Mouse (Mus musculus) myocyte (in vitro differentiated cells): ENCODE data around the gene Aqp1. TPM values are rescaled to one million over a fixed set of nuclear protein-coding genes. Genes with fewer than 3 reads are reported as not detected.

ENCODE experiments used
- H3K27me3 ChIP-seq: one replicate; pipeline ENCODE4 v1.6.1; 2011; ENCODE audit not compliant: control insufficient read depth, insufficient read depth, insufficient read length
- H3K36me3 ChIP-seq: one replicate; pipeline ENCODE4 v1.6.1; 2011; ENCODE audit not compliant: control insufficient read depth, insufficient read depth
- H3K4me2 ChIP-seq: one replicate; pipeline ENCODE4 v1.6.1; 2011; ENCODE audit warnings: low read depth, control low read depth
- H3K4me3 ChIP-seq: one replicate; pipeline ENCODE4 v1.5.1; 2011; ENCODE audit warnings: mild to moderate bottlenecking, control low read depth, moderate library complexity
- H3K79me2 ChIP-seq: one replicate; pipeline ENCODE4 v1.6.1; 2011; ENCODE audit not compliant: control insufficient read depth, insufficient read depth
- H3ac ChIP-seq: one replicate; pipeline ENCODE4 v1.6.1; 2011; ENCODE audit not compliant: control insufficient read depth, insufficient read length
- CEBPB ChIP-seq: IDR thresholded peaks from 2 replicates; pipeline ENCODE4 v1.6.1; 2011; ENCODE audit warnings: mild to moderate bottlenecking, moderate library complexity; ENCODE audit not compliant: poor library complexity, insufficient read depth, severe bottlenecking
- E2F4 ChIP-seq: IDR thresholded peaks from one replicate; pipeline ENCODE4 v1.6.1; 2011; ENCODE audit warnings: mild to moderate bottlenecking, control low read depth, moderate library complexity; ENCODE audit not compliant: insufficient read depth
- MAX ChIP-seq: IDR thresholded peaks from one replicate; pipeline ENCODE4 v1.6.1; 2011; ENCODE audit warnings: low read depth, mild to moderate bottlenecking, control low read depth
- MYOD1 ChIP-seq, 3 experiments: IDR thresholded peaks; one replicate each; pipeline ENCODE4 v1.6.1; 2011; ENCODE audit warnings: control low read depth in 2 of 3, low read depth in 2 of 3, mild to moderate bottlenecking in 2 of 3, moderate library complexity in 1 of 3; ENCODE audit not compliant: insufficient read length in 2 of 3, control insufficient read depth in 1 of 3
- MYOG ChIP-seq, 3 experiments: IDR thresholded peaks; one replicate each; pipeline ENCODE4 v1.6.1; 2011; ENCODE audit warnings: control low read depth in 2 of 3, low read depth in 2 of 3, mild to moderate bottlenecking in 2 of 3; ENCODE audit not compliant: insufficient read length in 2 of 3, control insufficient read depth in 1 of 3, insufficient read depth in 1 of 3
- POLR2A ChIP-seq: IDR thresholded peaks from one replicate; pipeline ENCODE4 v1.6.1; 2011; ENCODE audit warnings: low read depth, mild to moderate bottlenecking, control low read depth, moderate library complexity; ENCODE audit not compliant: insufficient read length
- POLR2AphosphoS2 ChIP-seq: IDR thresholded peaks from one replicate; pipeline ENCODE4 v1.6.1; 2011; ENCODE audit warnings: low read depth, control low read depth; ENCODE audit not compliant: insufficient read length
- REST ChIP-seq: IDR thresholded peaks from one replicate; pipeline ENCODE4 v1.6.1; 2011; ENCODE audit warnings: mild to moderate bottlenecking, control low read depth, moderate library complexity; ENCODE audit not compliant: insufficient read depth, insufficient read length
- SRF ChIP-seq: IDR thresholded peaks from one replicate; pipeline ENCODE4 v1.6.1; 2011; ENCODE audit warnings: low read depth; ENCODE audit not compliant: control insufficient read depth, insufficient read length
- TCF12 ChIP-seq: IDR thresholded peaks from one replicate; pipeline ENCODE4 v1.6.1; 2011; ENCODE audit warnings: mild to moderate bottlenecking, control low read depth; ENCODE audit not compliant: poor library complexity, insufficient read depth, severe bottlenecking
- TCF3 ChIP-seq: IDR thresholded peaks from one replicate; pipeline ENCODE4 v1.6.1; 2011; ENCODE audit warnings: low read depth, control low read depth; ENCODE audit not compliant: insufficient read length
- USF1 ChIP-seq: IDR thresholded peaks from one replicate; pipeline ENCODE4 v1.6.1; 2011; ENCODE audit warnings: low read depth, mild to moderate bottlenecking, control low read depth, moderate library complexity
- polyA plus RNA-seq: library from polyadenylated mRNA; unstranded; fragments of >200 nt; fragmentation: generic; extraction: Trizol; gene quantifications from one replicate; pipeline ENCODE4 v1.2.1, GENCODE M21; 2012; ENCODE audit warnings: missing spikeins

Gene Aqp1
- polyA plus RNA-seq, 1 experiment = 32.0 TPM

DNA sequence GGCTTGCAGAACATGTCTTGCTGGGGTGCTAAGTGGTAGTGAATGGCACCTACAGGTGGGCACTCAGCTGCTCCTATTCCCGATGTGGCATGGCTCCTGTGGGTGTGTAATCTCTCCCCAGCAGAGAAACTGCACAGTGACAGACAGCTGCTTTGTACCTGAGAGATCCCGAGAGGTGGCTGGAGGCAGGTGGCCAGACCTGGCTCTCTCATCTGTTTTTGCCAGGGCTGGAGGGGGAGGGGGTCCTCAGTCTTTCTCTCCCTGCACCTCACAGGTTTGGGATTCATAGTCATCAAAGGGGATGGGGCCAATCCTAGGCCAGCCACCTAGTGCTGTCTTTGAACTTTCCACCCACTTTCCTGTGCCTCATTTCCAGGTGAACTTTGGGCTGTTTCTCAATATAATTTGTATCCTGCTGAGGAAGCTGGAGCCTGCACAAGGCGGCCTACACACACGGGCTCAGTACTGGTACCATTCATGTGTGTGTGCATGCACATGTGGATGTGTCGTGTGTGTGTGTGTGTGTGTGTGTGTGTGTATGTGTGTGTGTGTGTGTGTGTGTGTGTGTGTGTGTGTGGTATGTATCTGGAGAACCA, 48.2 kb downstream of the Aqp1 start:
- no peak for TF ChIP-seq REST
- TF ChIP-seq MYOD1 (IDR thresholded peaks at IDR 0.05; ENCODE audit: control insufficient read depth in 1 of 3, insufficient read length in 2 of 3, low read depth in 2 of 3) = no peak
- no peak for TF ChIP-seq POLR2AphosphoS2
- TF ChIP-seq MAX = no peak
- TF ChIP-seq E2F4 = no peak
- no peak for TF ChIP-seq TCF3
- TF ChIP-seq SRF = no peak
- no peak for TF ChIP-seq MYOG (IDR thresholded peaks at IDR 0.05; ENCODE audit: control insufficient read depth in 1 of 3, insufficient read depth in 1 of 3, insufficient read length in 2 of 3, low read depth in 2 of 3)
- Histone ChIP-seq H3K79me2 (no peaks in the 10 kb centered on the region), H3K4me3 (no peak overlapping the region), H3K27me3 (peaks cover 12% of the 10 kb centered on the region), H3ac (no peak overlapping the region), H3K36me3 (no peaks in the 10 kb centered on the region), H3K4me2 (no peak overlapping the region)

DNA sequence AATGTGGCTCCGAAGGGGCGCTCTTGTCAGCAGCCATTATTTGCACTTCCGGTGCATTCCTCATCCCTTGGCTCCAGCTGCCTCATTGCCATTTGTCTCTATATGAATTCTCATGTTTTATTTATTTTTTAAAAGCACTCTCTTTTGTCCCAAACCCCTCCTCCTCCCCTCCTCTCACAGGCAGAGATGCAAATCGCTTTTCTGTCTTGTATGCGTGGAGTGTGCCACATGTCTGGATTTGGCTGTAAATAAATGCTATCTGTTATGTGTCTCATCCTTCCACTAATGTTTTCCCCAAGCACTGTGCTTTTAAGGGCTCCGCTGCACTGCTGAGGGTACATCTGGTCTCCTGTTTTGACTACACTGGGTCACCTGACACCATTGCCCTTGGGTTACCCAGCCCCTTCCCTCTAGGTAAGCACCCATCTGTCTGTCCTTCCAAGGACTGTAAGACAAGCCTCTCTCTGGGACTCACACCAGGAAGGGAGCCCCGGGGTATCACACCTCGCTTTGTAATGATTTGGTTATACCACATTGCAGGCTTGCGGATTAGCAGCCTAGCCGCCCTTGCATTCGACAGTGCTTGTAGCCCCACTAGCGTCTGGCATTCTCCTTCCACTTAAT, 52.4 kb downstream of the Aqp1 start:
- H3ac ChIP-seq = no peak overlapping the region
- no peak overlapping the region for H3K4me3 ChIP-seq
- no peaks in the 10 kb centered on the region for H3K36me3 ChIP-seq
- H3K4me2 ChIP-seq = no peak overlapping the region
- no peak for TF ChIP-seq MYOG (IDR thresholded peaks at IDR 0.05; ENCODE audit: control insufficient read depth in 1 of 3, insufficient read depth in 1 of 3, insufficient read length in 2 of 3, low read depth in 2 of 3)
- TF ChIP-seq USF1 = no peak
- TF ChIP-seq CEBPB = no peak
- TF ChIP-seq E2F4 = no peak
- TF ChIP-seq SRF = no peak
- TF ChIP-seq POLR2A = no peak
- TF ChIP-seq MYOD1 (IDR thresholded peaks at IDR 0.05; ENCODE audit: control insufficient read depth in 1 of 3, insufficient read length in 2 of 3, low read depth in 2 of 3) = no peak
- TF ChIP-seq REST = no peak
- TF ChIP-seq TCF12 = no peak
- TF ChIP-seq MAX = no peak
- no peak for TF ChIP-seq POLR2AphosphoS2
- no peak for TF ChIP-seq TCF3
- H3K27me3 ChIP-seq = peaks cover 18% of the 10 kb centered on the region
- no peaks in the 10 kb centered on the region for H3K79me2 ChIP-seq

GRCm38 (mm10) chr6:55389321-55389720, 53.1 kb downstream of the Aqp1 start:
- TF ChIP-seq REST = no peak
- TF ChIP-seq USF1 = no peak
- no peak for TF ChIP-seq TCF3
- TF ChIP-seq TCF12 = no peak
- TF ChIP-seq SRF = no peak
- no peak for TF ChIP-seq MYOG (IDR thresholded peaks at IDR 0.05; ENCODE audit: control insufficient read depth in 1 of 3, insufficient read depth in 1 of 3, insufficient read length in 2 of 3, low read depth in 2 of 3)
- H3K27me3 ChIP-seq = peaks cover 18% of the 10 kb centered on the region

GRCm38 (mm10) chr6:55391814-55392213, 55.6 kb downstream of the Aqp1 start:
- Histone ChIP-seq H3K79me2 (no peaks in the 10 kb centered on the region), H3ac (no peak overlapping the region), H3K27me3 (peaks cover 18% of the 10 kb centered on the region), H3K4me3 (no peak overlapping the region), H3K4me2 (no peak overlapping the region), H3K36me3 (no peaks in the 10 kb centered on the region)
- no peak for TF ChIP-seq CEBPB
- no peak for TF ChIP-seq MYOD1 (IDR thresholded peaks at IDR 0.05; ENCODE audit: control insufficient read depth in 1 of 3, insufficient read length in 2 of 3, low read depth in 2 of 3)
- TF ChIP-seq MAX = no peak
- TF ChIP-seq MYOG (IDR thresholded peaks at IDR 0.05; ENCODE audit: control insufficient read depth in 1 of 3, insufficient read depth in 1 of 3, insufficient read length in 2 of 3, low read depth in 2 of 3) = no peak
- TF ChIP-seq POLR2AphosphoS2 = no peak
- TF ChIP-seq SRF = no peak
- no peak for TF ChIP-seq REST
- TF ChIP-seq USF1 = no peak
- TF ChIP-seq E2F4 = no peak
- no peak for TF ChIP-seq TCF3
- no peak for TF ChIP-seq POLR2A
- TF ChIP-seq TCF12 = no peak

More at GRCm38 (mm10) chr6:55389321-55389720, 53.1 kb downstream of the Aqp1 start:
- Histone ChIP-seq H3K36me3 (no peaks in the 10 kb centered on the region), H3K4me3 (no peak overlapping the region), H3K79me2 (no peaks in the 10 kb centered on the region), H3K4me2 (no peak overlapping the region), H3ac (no peak overlapping the region)

DNA sequence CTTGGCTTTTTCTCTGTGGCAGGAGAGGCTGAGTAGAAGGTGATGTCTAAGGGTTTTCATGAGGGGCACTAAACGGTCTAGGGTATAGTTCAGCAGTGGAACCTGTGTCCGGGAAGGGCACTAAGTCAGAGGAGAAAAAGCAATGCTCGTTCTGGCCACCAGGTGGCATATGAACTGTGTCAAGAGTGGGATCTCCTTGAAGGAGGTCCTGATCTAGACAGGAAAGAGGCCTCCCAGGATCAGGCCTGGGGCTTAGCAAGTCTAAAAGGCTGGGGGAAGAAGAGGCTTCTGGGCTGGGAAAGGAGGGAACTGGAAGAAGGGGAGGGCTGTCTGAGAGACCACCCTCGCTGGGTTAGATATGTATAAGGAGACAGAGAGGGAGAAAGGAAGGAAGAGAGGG, 56.2 kb downstream of the Aqp1 start:
- no peak overlapping the region for H3K4me3 ChIP-seq
- no peak for TF ChIP-seq POLR2AphosphoS2
- TF ChIP-seq USF1 = no peak
- TF ChIP-seq POLR2A = no peak
- no peak for TF ChIP-seq TCF3
- TF ChIP-seq E2F4 = no peak
- no peak for TF ChIP-seq MYOD1 (IDR thresholded peaks at IDR 0.05; ENCODE audit: control insufficient read depth in 1 of 3, insufficient read length in 2 of 3, low read depth in 2 of 3)
- TF ChIP-seq MAX = no peak
- TF ChIP-seq TCF12 = no peak
- no peak for TF ChIP-seq CEBPB
- no peak for TF ChIP-seq MYOG (IDR thresholded peaks at IDR 0.05; ENCODE audit: control insufficient read depth in 1 of 3, insufficient read depth in 1 of 3, insufficient read length in 2 of 3, low read depth in 2 of 3)
- no peak for TF ChIP-seq SRF
- H3ac ChIP-seq = no peak overlapping the region
- H3K36me3 ChIP-seq = no peaks in the 10 kb centered on the region
- no peak overlapping the region for H3K4me2 ChIP-seq
- H3K27me3 ChIP-seq = peaks cover 18% of the 10 kb centered on the region
- H3K79me2 ChIP-seq = no peaks in the 10 kb centered on the region
